Mouse (Mus musculus) embryonic fibroblast, embryonic 13.5 days (primary cell): ENCODE data around the gene Aplp2.

ENCODE experiments used
- CTCF ChIP-seq: IDR thresholded peaks from 2 replicates; pipeline ENCODE4 v1.5.1; 2011; ENCODE audit warnings: mild to moderate bottlenecking, control low read depth, low read length, moderate library complexity, borderline replicate concordance; ENCODE audit not compliant: insufficient read depth
- POLR2A ChIP-seq: IDR thresholded peaks from 2 replicates; pipeline ENCODE4 v1.6.1; 2011; ENCODE audit warnings: low read depth, mild to moderate bottlenecking, control low read depth, low read length, moderate library complexity

DNA sequence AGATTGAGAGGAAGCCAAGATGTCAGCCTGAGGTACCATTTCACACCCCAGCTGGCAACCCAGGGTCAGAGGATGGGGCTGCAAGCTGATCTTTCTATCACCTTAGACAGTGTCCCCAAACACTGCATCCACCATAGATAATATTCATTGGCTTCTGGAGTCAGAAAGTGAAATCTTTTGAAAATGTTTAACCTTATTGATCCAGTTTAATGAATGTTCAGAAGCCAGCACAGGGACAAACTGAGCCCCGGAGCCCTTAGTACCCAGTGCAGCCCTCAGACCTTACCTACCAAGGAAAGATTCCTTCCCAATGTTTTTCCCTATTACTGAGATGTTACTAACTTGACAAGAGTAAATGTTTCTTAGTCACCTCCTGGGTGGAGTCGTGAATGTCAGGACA lies 26.9 kb upstream of the Aplp2 start:
- no peak for TF ChIP-seq CTCF
- no peak for TF ChIP-seq POLR2A
